Mouse (Mus musculus) stomach, embryonic 16.5 days (tissue): ENCODE measurements at regions not wholly inside any gene's neighbourhood (a gene's known extent, or its start where the extent isn't known, plus 50 kb on each side); places are given as distances from the start of the nearest gene placed in this dataset.

Source experiments
- ATAC-seq: fragments of 200-750 bp; cut with Nextera tagmentation; 2 replicates; pipeline ENCODE4 v1.8.0; 2017; ENCODE audit warnings: moderate number of reproducible peaks, moderate TSS enrichment; ENCODE audit not compliant: insufficient read depth, low FRiP score
- H3K27ac ChIP-seq: fragments of 300-500 bp; sonication (generic); 2 replicates; pipeline ENCODE4 v1.5.1; 2014; ENCODE audit warnings: low read length
- H3K27me3 ChIP-seq: fragments of 300-500 bp; sonication (generic); 2 replicates; pipeline ENCODE4 v1.6.1; 2014; ENCODE audit warnings: low read length, control low read depth, mixed read lengths; ENCODE audit not compliant: control insufficient read depth, insufficient read depth
- H3K36me3 ChIP-seq: fragments of 300-500 bp; sonication (generic); 2 replicates; pipeline ENCODE4 v1.6.1; 2014; ENCODE audit warnings: low read length; ENCODE audit not compliant: control insufficient read depth, insufficient read depth
- H3K4me1 ChIP-seq: fragments of 300-500 bp; sonication (generic); 2 replicates; pipeline ENCODE4 v1.6.1; 2014; ENCODE audit warnings: low read length, control low read depth, mixed read lengths; ENCODE audit not compliant: control insufficient read depth, insufficient read depth
- H3K4me2 ChIP-seq: fragments of 300-500 bp; sonication (generic); 2 replicates; pipeline ENCODE4 v1.6.1; 2014; ENCODE audit warnings: low read depth, low read length, mixed read lengths
- H3K4me3 ChIP-seq: fragments of 300-500 bp; sonication (generic); replicated peaks from 2 replicates; pipeline ENCODE4 v1.5.1; 2014; ENCODE audit warnings: mild to moderate bottlenecking, low read length
- H3K9ac ChIP-seq: fragments of 300-500 bp; sonication (generic); 2 replicates; pipeline ENCODE4 v1.6.1; 2014; ENCODE audit warnings: low read length
- H3K9me3 ChIP-seq: fragments of 300-500 bp; sonication (generic); replicated peaks from 2 replicates; pipeline ENCODE4 v1.6.1; 2016; ENCODE audit warnings: low read length, control low read depth; ENCODE audit not compliant: control insufficient read depth
- WGBS: fragments of 180-500 bp; shearing (Covaris S2); extraction: QIAGEN DNeasy Blood & Tissue Kit; methylation state at CpG from one replicate; pipeline ENCODE4 v1.1.7; 2014; 5-methylcytosine and 5-hydroxymethylcytosine counted together

GRCm38 (mm10) chr6:17195538-17195937 lies 85.4 kb upstream of the Cav2 start:
- H3K27ac ChIP-seq, result no peak overlapping the region
- 0 out of 2 replicates have a peak, but pooled peaks cover 6% of the 10 kb centered on the region for H3K4me1 ChIP-seq
- no peaks in the 10 kb centered on the region for H3K36me3 ChIP-seq
- H3K4me3 ChIP-seq, result no peak overlapping the region
- H3K9ac ChIP-seq, result no peak overlapping the region
- H3K4me2 ChIP-seq, result no peak overlapping the region
- no peaks in the 10 kb centered on the region for H3K9me3 ChIP-seq
- no peaks in the 10 kb centered on the region for H3K27me3 ChIP-seq
- ATAC-seq, result no peak
- WGBS, result 57% methylated on average over 4 of the region's 4 CpGs

GRCm38 (mm10) chr6:17197728-17198397 lies 83.1 kb upstream of the Cav2 start:
- peak overlapping the region; percentile 72 for H3K27ac ChIP-seq
- peak; percentile 62; the same call in 1 of the 2 replicates for ATAC-seq
- WGBS, result 55% methylated on average over 18 of the region's 18 CpGs
- no peaks in the 10 kb centered on the region for H3K27me3 ChIP-seq
- no peak overlapping the region for H3K4me3 ChIP-seq
- no peaks in the 10 kb centered on the region for H3K9me3 ChIP-seq
- H3K4me1 ChIP-seq, result 0 out of 2 replicates have a peak, but pooled peaks cover 6% of the 10 kb centered on the region
- peak overlapping the region; percentile 15; the same call in 1 of the 2 replicates for H3K4me2 ChIP-seq
- 0 out of 2 replicates have a peak overlapping the region, but pooled peaks have one; percentile 9 for H3K9ac ChIP-seq
- H3K36me3 ChIP-seq, result no peaks in the 10 kb centered on the region

- Histone ChIP-seq H3K4me3 (no peak overlapping the region), H3K9ac (0 out of 2 replicates have a peak overlapping the region, but pooled peaks have one; percentile 26), H3K9me3 (no peaks in the 10 kb centered on the region), H3K27ac (peak overlapping the region; percentile 72; the same call in 1 of the 2 replicates), H3K4me2 (no peak overlapping the region), H3K36me3 (no peaks in the 10 kb centered on the region), H3K4me1 (0 out of 2 replicates have a peak, but pooled peaks cover 6% of the 10 kb centered on the region), H3K27me3 (no peaks in the 10 kb centered on the region)
- 59% methylated on average over 9 of the region's 9 CpGs for WGBS
- ATAC-seq, result no peak
Measured at GRCm38 (mm10) chr6:17198876-17199275, 82.1 kb upstream of the Cav2 start.

- no peaks in the 10 kb centered on the region for H3K27me3 ChIP-seq
- no peak for ATAC-seq
- WGBS, result 64% methylated on average over 6 of the region's 6 CpGs
- H3K36me3 ChIP-seq, result no peaks in the 10 kb centered on the region
- H3K4me2 ChIP-seq, result no peak overlapping the region
- H3K27ac ChIP-seq, result no peak overlapping the region
- H3K4me3 ChIP-seq, result no peak overlapping the region
- no peaks in the 10 kb centered on the region for H3K9me3 ChIP-seq
- no peak overlapping the region for H3K9ac ChIP-seq
- 0 out of 2 replicates have a peak, but pooled peaks cover 6% of the 10 kb centered on the region for H3K4me1 ChIP-seq
Measured at GRCm38 (mm10) chr6:17201916-17202636, 78.9 kb upstream of the Cav2 start.

GRCm38 (mm10) chr6:17203302-17203701 lies 77.7 kb upstream of the Cav2 start:
- H3K36me3 ChIP-seq, result no peaks in the 10 kb centered on the region
- no peak overlapping the region for H3K27ac ChIP-seq
- H3K9me3 ChIP-seq, result no peaks in the 10 kb centered on the region
- no peak overlapping the region for H3K4me2 ChIP-seq
- H3K4me1 ChIP-seq, result 0 out of 2 replicates have a peak, but pooled peaks cover 6% of the 10 kb centered on the region
- no peak for ATAC-seq
- WGBS, result 94% methylated on average over 5 of the region's 5 CpGs
- no peak overlapping the region for H3K4me3 ChIP-seq
- no peak overlapping the region for H3K9ac ChIP-seq
- H3K27me3 ChIP-seq, result no peaks in the 10 kb centered on the region

GRCm38 (mm10) chr6:17203900-17204686 lies 76.9 kb upstream of the Cav2 start:
- WGBS, result 79% methylated on average over 9 of the region's 9 CpGs
- no peak overlapping the region for H3K4me2 ChIP-seq
- no peaks in the 10 kb centered on the region for H3K9me3 ChIP-seq
- H3K36me3 ChIP-seq, result no peaks in the 10 kb centered on the region
- no peaks in the 10 kb centered on the region for H3K4me1 ChIP-seq
- no peak overlapping the region for H3K27ac ChIP-seq
- no peak for ATAC-seq
- H3K9ac ChIP-seq, result no peak overlapping the region
- H3K4me3 ChIP-seq, result no peak overlapping the region
- no peaks in the 10 kb centered on the region for H3K27me3 ChIP-seq

- Histone ChIP-seq H3K9ac (no peak overlapping the region), H3K4me2 (no peak overlapping the region), H3K4me3 (no peak overlapping the region), H3K4me1 (no peaks in the 10 kb centered on the region), H3K36me3 (no peaks in the 10 kb centered on the region), H3K9me3 (no peaks in the 10 kb centered on the region), H3K27me3 (no peaks in the 10 kb centered on the region), H3K27ac (no peak overlapping the region)
- no peak for ATAC-seq
- WGBS, result 96% methylated on average over 3 of the region's 3 CpGs
Measured at GRCm38 (mm10) chr6:17206932-17207331, 74.1 kb upstream of the Cav2 start.

- Histone ChIP-seq H3K4me2 (no peak overlapping the region), H3K4me3 (no peak overlapping the region), H3K4me1 (no peaks in the 10 kb centered on the region), H3K27me3 (no peaks in the 10 kb centered on the region), H3K9me3 (no peaks in the 10 kb centered on the region), H3K9ac (no peak overlapping the region), H3K27ac (no peak overlapping the region), H3K36me3 (no peaks in the 10 kb centered on the region)
- WGBS, result 56% methylated on average over 4 of the region's 4 CpGs
- no peak for ATAC-seq
Measured at GRCm38 (mm10) chr6:17209792-17210191, 71.2 kb upstream of the Cav2 start.

GRCm38 (mm10) chr6:17211346-17211745 lies 69.6 kb upstream of the Cav2 start:
- no peaks in the 10 kb centered on the region for H3K9me3 ChIP-seq
- H3K4me1 ChIP-seq, result no peaks in the 10 kb centered on the region
- no peaks in the 10 kb centered on the region for H3K36me3 ChIP-seq
- no peak for ATAC-seq
- H3K27ac ChIP-seq, result no peak overlapping the region
- WGBS, result 35% methylated on average over 5 of the region's 5 CpGs
- H3K9ac ChIP-seq, result no peak overlapping the region
- H3K27me3 ChIP-seq, result no peaks in the 10 kb centered on the region
- H3K4me3 ChIP-seq, result no peak overlapping the region
- H3K4me2 ChIP-seq, result no peak overlapping the region
